13 mouse cellular contexts compared by ENCODE assay signal in genomic region chr19:44708885-44709284, GRCm38 (mm10). TPM values are rescaled to one million over a fixed set of nuclear protein-coding genes. Genes with fewer than 3 reads are reported as not detected.
DNase-seq lines count a peak whose midpoint lies in the region; ATAC-seq and TF ChIP-seq lines count a peak whose summit lies in the region.
"Had no signal": no experiment of that assay in that cellular context is flagged by ENCODE, and none has a peak within 500 bp of the region (broad histone marks: within the 10 kb centered on the region; RNA-seq: fewer than 3 reads in every experiment).

No protein-coding gene starts in this region.

- no peaks in the 10 kb centered on the region for H3K79me2 ChIP-seq in myocyte (ENCODE audit: control insufficient read depth, insufficient read depth)

- H3K36me3 ChIP-seq in lung, embryonic 14.5 days (ENCODE audit: insufficient read depth): no peaks in the 10 kb centered on the region
- no peaks in the 10 kb centered on the region for H3K36me3 ChIP-seq in myocyte (ENCODE audit: control insufficient read depth, insufficient read depth)
- H3K36me3 ChIP-seq: hindbrain, embryonic 13.5 days; limb, embryonic 13.5 days had no signal

- H3K9me3 ChIP-seq in lung, embryonic 14.5 days (ENCODE audit: low read depth, low read length): no peaks in the 10 kb centered on the region
- H3K9me3 ChIP-seq: hindbrain, embryonic 13.5 days had no signal

- DNase-seq in lung, embryonic 14.5 days: peak; percentile 78
- no peak for DNase-seq in lung, adult 2 months
- peak; percentile 88 for DNase-seq in adrenal gland, adult 8-10 months
- peak; percentile 31 to 50 for DNase-seq in heart, postnatal 14 days
- no peak for DNase-seq in cerebellum, postnatal 14 days
- DNase-seq in cerebellum, adult 9-10 months: no peak
- DNase-seq: cerebellum, postnatal 36 days; layer of hippocampus, adult 9-11 months had no signal

- no peak overlapping the region for H3K9ac ChIP-seq in lung, embryonic 14.5 days
- H3K9ac ChIP-seq: hindbrain, embryonic 13.5 days; limb, embryonic 13.5 days had no signal

- no peaks in the 10 kb centered on the region for H3K27me3 ChIP-seq in lung, embryonic 14.5 days (ENCODE audit: insufficient read depth, low read length)
- no peaks in the 10 kb centered on the region for H3K27me3 ChIP-seq in myocyte (ENCODE audit: control insufficient read depth, insufficient read depth, insufficient read length)

- H3K27ac ChIP-seq in lung, embryonic 14.5 days (ENCODE audit: low read depth): no peak overlapping the region
- H3K27ac ChIP-seq: hindbrain, embryonic 13.5 days; limb, embryonic 13.5 days had no signal

- H3K4me1 ChIP-seq in lung, embryonic 14.5 days (ENCODE audit: insufficient read depth): no peaks in the 10 kb centered on the region
- H3K4me1 ChIP-seq in lung, adult 2 months (ENCODE audit: control insufficient read depth, insufficient read depth, low read length): no peaks in the 10 kb centered on the region
- H3K4me1 ChIP-seq: hindbrain, embryonic 13.5 days; limb, embryonic 13.5 days had no signal

- peak; percentile 41; the same call in 1 of the 2 replicates for ATAC-seq in lung, embryonic 14.5 days (ENCODE audit: insufficient read depth)

- H3K4me2 ChIP-seq in lung, embryonic 14.5 days: no peak overlapping the region
- H3K4me2 ChIP-seq in myocyte (ENCODE audit: low read depth): no peak overlapping the region
- H3K4me2 ChIP-seq: hindbrain, embryonic 13.5 days; limb, embryonic 13.5 days had no signal

- WGBS in lung, embryonic 14.5 days: 23% methylated on average over 3 of the region's 3 CpGs
- 12% methylated on average over 3 of the region's 3 CpGs for WGBS in lung, adult 2 months

- H3ac ChIP-seq in myocyte (ENCODE audit: control insufficient read depth, insufficient read length): no peak overlapping the region

- TF ChIP-seq POLR2A in lung, adult 2 months (IDR thresholded peaks at IDR 0.05; ENCODE audit: borderline replicate concordance, extremely low read depth, low read depth, low read length): no peak
- no peak for TF ChIP-seq POLR2A in myocyte (IDR thresholded peaks at IDR 0.05; ENCODE audit: insufficient read length, low read depth)

- intact Hi-C loops in heart, postnatal 14 days (cut with DNase I): no loop called here

- no peak overlapping the region for H3K4me3 ChIP-seq in lung, embryonic 14.5 days (ENCODE audit: low read depth, low read length)
- H3K4me3 ChIP-seq in lung, adult 2 months (replicated peaks; ENCODE audit: extremely low read depth, low read depth, low read length): no peak overlapping the region
- H3K4me3 ChIP-seq in myocyte: no peak overlapping the region
- H3K4me3 ChIP-seq: hindbrain, embryonic 13.5 days; limb, embryonic 13.5 days had no signal

- TF ChIP-seq CTCF in lung, embryonic 14.5 days (IDR thresholded peaks at IDR 0.05; ENCODE audit: low read depth): no peak
- no peak for TF ChIP-seq CTCF in lung, adult 2 months (IDR thresholded peaks at IDR 0.05; ENCODE audit: insufficient read depth, low read length)

TF ChIP-seq in myocyte, 11 proteins besides CTCF, POLR2A, EP300 and RAD21:
- TF ChIP-seq MYOD1 (IDR thresholded peaks at IDR 0.05; ENCODE audit: control insufficient read depth in 1 of 3, insufficient read length in 2 of 3, low read depth in 2 of 3) (peak in 1 of 3 experiments; percentile 18), MYOG (IDR thresholded peaks at IDR 0.05; ENCODE audit: control insufficient read depth in 1 of 3, insufficient read depth in 1 of 3, insufficient read length in 2 of 3, low read depth in 2 of 3) (no peak), CEBPB (IDR thresholded peaks at IDR 0.05; ENCODE audit: insufficient read depth, poor library complexity, severe bottlenecking) (peak; percentile 22; the same call in 1 of the 2 replicates)

RNA-seq across cellular contexts. Expression of gene Pax2, which starts 47.0 kb away (rescaled TPM):
- polyA plus RNA-seq in lung, embryonic 14.5 days (2014; fragmentation: Nextera tagmentation; extraction: Ambion mirVana): 0.07 TPM in 1 of 2 replicates, not detected in the other
- polyA plus RNA-seq in lung, adult 2 months (2012; rRNA removed): not detected in 2 replicates
- total RNA-seq in adrenal gland, adult 8-10 months (2022): not detected
- not detected for total RNA-seq in heart, postnatal 14 days (2021)
- polyA plus RNA-seq in myocyte (2012; fragmentation: generic; extraction: Trizol): not detected
- total RNA-seq: megakaryocyte progenitor cell, adult 5-6 weeks had no signal
- polyA plus RNA-seq: limb, embryonic 13.5 days; stomach, embryonic 14.5 days had no signal

Comparison
In these comparisons a context has a peak if more than half of its experiments do, and no peak if none do; other contexts are left out.
1. DNase-seq: peak in lung, embryonic 14.5 days (single experiment), adrenal gland, adult 8-10 months (single experiment) and heart, postnatal 14 days (2 of 2); none in lung, adult 2 months (single experiment), cerebellum, postnatal 14 days (0 of 2) and cerebellum, adult 9-10 months (single experiment).